Mouse (Mus musculus) liver, embryonic 14.5 days (tissue): Measurements from ENCODE around the gene Adap1.

ENCODE experiments used
- CTCF ChIP-seq: IDR thresholded peaks from 2 replicates; pipeline ENCODE4 v1.5.1; 2016; ENCODE audit warnings: antibody characterized with exemption, low read depth, control low read depth
- EP300 ChIP-seq: IDR thresholded peaks from 2 replicates; pipeline ENCODE4 v1.6.1; 2016; ENCODE audit warnings: antibody characterized with exemption, low read depth

- no peak for TF ChIP-seq CTCF
- no peak for TF ChIP-seq EP300
Measured at GRCm38 (mm10) chr5:139290467-139291259, 34.8 kb downstream of the Adap1 start.
